ENCODE assay signal across 10 mouse cellular contexts in the genomic region with DNA sequence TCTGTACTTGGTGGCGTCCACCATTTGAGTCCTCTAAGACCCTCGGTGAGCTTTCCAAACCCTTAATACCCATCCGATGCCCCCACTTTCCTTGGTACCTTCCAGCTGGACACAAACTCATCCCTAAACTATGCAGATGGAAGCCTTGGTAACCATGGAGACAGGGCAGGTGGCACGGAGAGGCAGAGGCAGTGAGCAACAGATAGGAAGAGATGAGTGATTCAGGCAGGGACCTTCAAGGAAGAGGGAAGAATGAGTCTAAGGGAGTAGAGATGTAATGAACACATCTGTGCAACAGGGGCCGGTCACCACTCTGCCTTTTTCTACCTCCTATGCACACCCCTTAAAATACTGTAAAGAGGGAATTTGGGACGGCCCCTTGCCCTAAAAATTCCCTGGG. TPM values are rescaled to one million over a fixed set of nuclear protein-coding genes. Genes with fewer than 3 reads are reported as not detected.
DNase-seq lines count a peak whose midpoint lies in the region; ATAC-seq and TF ChIP-seq lines count a peak whose summit lies in the region.
"Had no signal": no experiment of that assay in that cellular context is flagged by ENCODE, and none has a peak within 500 bp of the region (broad histone marks: within the 10 kb centered on the region; RNA-seq: fewer than 3 reads in every experiment).

No protein-coding gene starts in this region.

- H3K36me3 ChIP-seq in kidney, embryonic 16.5 days (ENCODE audit: insufficient read depth, low read length): no peaks in the 10 kb centered on the region
- H3K36me3 ChIP-seq in hindbrain, embryonic 10.5 days: no peaks in the 10 kb centered on the region
- no peaks in the 10 kb centered on the region for H3K36me3 ChIP-seq in midbrain, postnatal 0 days (ENCODE audit: insufficient read depth, low read length)
- H3K36me3 ChIP-seq in thymus, adult 2 months (ENCODE audit: control insufficient read depth, insufficient read depth, low read length): no peaks in the 10 kb centered on the region

- peaks cover 25% of the 10 kb centered on the region for H3K27me3 ChIP-seq in kidney, embryonic 16.5 days (ENCODE audit: insufficient read depth, low read length)
- H3K27me3 ChIP-seq in hindbrain, embryonic 10.5 days (ENCODE audit: insufficient read depth, poor library complexity, severe bottlenecking): peaks cover 55% of the 10 kb centered on the region
- H3K27me3 ChIP-seq in midbrain, postnatal 0 days (ENCODE audit: insufficient read depth, low read length): no peaks in the 10 kb centered on the region
- peaks cover 35% of the 10 kb centered on the region; the same call in 1 of the 2 replicates for H3K27me3 ChIP-seq in thymus, adult 2 months (ENCODE audit: control insufficient read depth, insufficient read depth, low read length)

- intact Hi-C loops in gastrocnemius, postnatal 14 days (cut with DNase I; ENCODE audit: low total_unique reads): loop anchor here (5.0 kb wide), 1 partner anchor 37 kb away; no protein-coding TSS in a partner anchor

- ATAC-seq in kidney, embryonic 16.5 days (ENCODE audit: low FRiP score, low TSS enrichment): no peak
- no peak for ATAC-seq in midbrain, postnatal 0 days (ENCODE audit: low FRiP score)

- 29% methylated on average over 6 of the region's 6 CpGs for WGBS in kidney, embryonic 16.5 days
- 20% methylated on average over 6 of the region's 6 CpGs for WGBS in hindbrain, embryonic 10.5 days
- 21% methylated on average over 6 of the region's 6 CpGs for WGBS in midbrain, postnatal 0 days
- WGBS in thymus, adult 2 months: 57% methylated on average over 6 of the region's 6 CpGs

- no peak for TF ChIP-seq POLR2A in thymus, adult 2 months (IDR thresholded peaks at IDR 0.05; ENCODE audit: control insufficient read depth, extremely low read depth, insufficient read depth, low read length, poor library complexity)

- peak; percentile 4 for TF ChIP-seq CTCF in midbrain, postnatal 0 days (IDR thresholded peaks at IDR 0.05)
- no peak for TF ChIP-seq CTCF in thymus, adult 2 months (IDR thresholded peaks at IDR 0.05; ENCODE audit: borderline replicate concordance, control insufficient read depth, extremely low read depth, insufficient read depth, low read length, poor library complexity)

- no peak overlapping the region for H3K27ac ChIP-seq in kidney, embryonic 16.5 days (ENCODE audit: low read length)
- H3K27ac ChIP-seq in hindbrain, embryonic 10.5 days: no peak overlapping the region
- H3K27ac ChIP-seq in midbrain, postnatal 0 days (ENCODE audit: low read depth, low read length): peak overlapping the region; percentile 77
- no peak overlapping the region for H3K27ac ChIP-seq in thymus, adult 2 months (ENCODE audit: control insufficient read depth, insufficient read depth, low read length)

- no peaks in the 10 kb centered on the region for H3K9me3 ChIP-seq in kidney, embryonic 16.5 days (ENCODE audit: low read length)
- H3K9me3 ChIP-seq in hindbrain, embryonic 10.5 days: no peaks in the 10 kb centered on the region
- H3K9me3 ChIP-seq in midbrain, postnatal 0 days (ENCODE audit: low read length): no peaks in the 10 kb centered on the region

- peak overlapping the region; percentile 53; the same call in 1 of the 2 replicates for H3K4me3 ChIP-seq in kidney, embryonic 16.5 days (ENCODE audit: low read length)
- peak overlapping the region; percentile 59 for H3K4me3 ChIP-seq in hindbrain, embryonic 10.5 days
- H3K4me3 ChIP-seq in midbrain, postnatal 0 days (ENCODE audit: low read depth, low read length): peak overlapping the region; percentile 60
- no peak overlapping the region for H3K4me3 ChIP-seq in thymus, adult 2 months (ENCODE audit: control insufficient read depth, insufficient read depth, low read length)

- peaks cover 33% of the 10 kb centered on the region for H3K4me1 ChIP-seq in kidney, embryonic 16.5 days (ENCODE audit: insufficient read depth, low read length)
- peaks cover 67% of the 10 kb centered on the region for H3K4me1 ChIP-seq in hindbrain, embryonic 10.5 days (replicated peaks)
- H3K4me1 ChIP-seq in midbrain, postnatal 0 days (ENCODE audit: insufficient read depth, low read length): peaks cover 8% of the 10 kb centered on the region; the same call in 1 of the 2 replicates
- peaks cover 30% of the 10 kb centered on the region for H3K4me1 ChIP-seq in thymus, adult 2 months (replicated peaks; ENCODE audit: control insufficient read depth, insufficient read depth, low read length)

- peak overlapping the region; percentile 63; the same call in 1 of the 2 replicates for H3K9ac ChIP-seq in kidney, embryonic 16.5 days (replicated peaks; ENCODE audit: low read length)
- peak overlapping the region; percentile 81 for H3K9ac ChIP-seq in midbrain, postnatal 0 days (replicated peaks; ENCODE audit: low read length, poor library complexity, severe bottlenecking)

- no peak for DNase-seq in kidney, postnatal 25 days
- peak; percentile 78 for DNase-seq in cerebellum, adult 9-10 months
- DNase-seq in hindbrain, embryonic 10.5 days (ENCODE audit: low spot score): no peak
- DNase-seq in midbrain, postnatal 0 days (ENCODE audit: low spot score): peak; percentile 44
- DNase-seq in gastrocnemius, postnatal 14 days: no peak
- DNase-seq in thymus, adult 2 months: no peak
- no peak for DNase-seq in lung, postnatal 14 days

- H3K4me2 ChIP-seq in kidney, embryonic 16.5 days (replicated peaks; ENCODE audit: low read depth, low read length): peak overlapping the region; percentile 69; the same call in 1 of the 2 replicates
- H3K4me2 ChIP-seq in midbrain, postnatal 0 days (ENCODE audit: low read depth, low read length, poor library complexity, severe bottlenecking): peak overlapping the region; percentile 96

RNA-seq across cellular contexts. Expression of gene Ankrd34a, which starts 0.8 kb away (rescaled TPM):
- polyA plus RNA-seq in kidney, embryonic 16.5 days (2015; fragmentation: Nextera tagmentation; extraction: Ambion mirVana): 2.2 and 2.3 TPM in 2 replicates
- 0.92 and 1.5 TPM in 2 replicates for polyA plus RNA-seq in hindbrain, embryonic 10.5 days (2016; fragmentation: Nextera tagmentation; extraction: Ambion mirVana)
- 21.5 and 32.7 TPM in 2 replicates for total RNA-seq in midbrain, postnatal 0 days (2014; rRNA removed)
- 16.3 and 21.0 TPM in 2 replicates for polyA plus RNA-seq in midbrain, postnatal 0 days (2015; fragmentation: Nextera tagmentation; extraction: Ambion mirVana)
- total RNA-seq in gastrocnemius, postnatal 14 days (2021): 1 to 10 TPM in 1 of 2 experiments, under 1 TPM in 1; 0.66 to 1.9 TPM
- polyA plus RNA-seq in thymus, adult 2 months (2012; rRNA removed): 0.18 and 0.49 TPM in 2 replicates

RNA-seq across cellular contexts. Expression of gene Polr3gl, which starts 1.7 kb away (rescaled TPM):
- polyA plus RNA-seq in kidney, embryonic 16.5 days (2015; fragmentation: Nextera tagmentation; extraction: Ambion mirVana): 32.1 and 35.8 TPM in 2 replicates
- 25.3 and 29.4 TPM in 2 replicates for polyA plus RNA-seq in hindbrain, embryonic 10.5 days (2016; fragmentation: Nextera tagmentation; extraction: Ambion mirVana)
- 13.2 and 16.2 TPM in 2 replicates for total RNA-seq in midbrain, postnatal 0 days (2014; rRNA removed)
- polyA plus RNA-seq in midbrain, postnatal 0 days (2015; fragmentation: Nextera tagmentation; extraction: Ambion mirVana): 29.4 and 32.0 TPM in 2 replicates
- total RNA-seq in gastrocnemius, postnatal 14 days (2021): 10 to 100 TPM; 30.3 to 34.0 TPM
- 17.8 and 18.2 TPM in 2 replicates for polyA plus RNA-seq in thymus, adult 2 months (2012; rRNA removed)

RNA-seq across cellular contexts. Expression of gene Lix1l, which starts 5.3 kb away (rescaled TPM):
- 6.9 and 7.1 TPM in 2 replicates for polyA plus RNA-seq in kidney, embryonic 16.5 days (2015; fragmentation: Nextera tagmentation; extraction: Ambion mirVana)
- 5.4 and 5.5 TPM in 2 replicates for polyA plus RNA-seq in hindbrain, embryonic 10.5 days (2016; fragmentation: Nextera tagmentation; extraction: Ambion mirVana)
- total RNA-seq in midbrain, postnatal 0 days (2014; rRNA removed): 38.0 and 52.9 TPM in 2 replicates
- polyA plus RNA-seq in midbrain, postnatal 0 days (2015; fragmentation: Nextera tagmentation; extraction: Ambion mirVana): 3.2 TPM in 2 replicates
- 10 to 100 TPM; 13.6 to 16.4 TPM for total RNA-seq in gastrocnemius, postnatal 14 days (2021)
- 4.6 and 8.2 TPM in 2 replicates for polyA plus RNA-seq in thymus, adult 2 months (2012; rRNA removed)

RNA-seq across cellular contexts. Expression of gene Gm16253, which starts 18.9 kb away (rescaled TPM):
- polyA plus RNA-seq in kidney, embryonic 16.5 days (2015; fragmentation: Nextera tagmentation; extraction: Ambion mirVana): 1.3 TPM in 2 replicates
- 0.55 and 0.93 TPM in 2 replicates for polyA plus RNA-seq in hindbrain, embryonic 10.5 days (2016; fragmentation: Nextera tagmentation; extraction: Ambion mirVana)
- not detected in 2 replicates for total RNA-seq in midbrain, postnatal 0 days (2014; rRNA removed)
- 0.52 TPM in 1 of 2 replicates, not detected in the other for polyA plus RNA-seq in midbrain, postnatal 0 days (2015; fragmentation: Nextera tagmentation; extraction: Ambion mirVana)
- total RNA-seq in gastrocnemius, postnatal 14 days (2021): 1 to 10 TPM; 1.2 to 1.5 TPM
- polyA plus RNA-seq in thymus, adult 2 months (2012; rRNA removed): not detected in 2 replicates
- total RNA-seq: layer of hippocampus, postnatal 25 days had no signal
- polyA plus RNA-seq: small intestine, adult 2 months had no signal

RNA-seq across cellular contexts. Expression of gene Rbm8a, which starts 34.1 kb away (rescaled TPM):
- 129 and 156 TPM in 2 replicates for polyA plus RNA-seq in kidney, embryonic 16.5 days (2015; fragmentation: Nextera tagmentation; extraction: Ambion mirVana)
- polyA plus RNA-seq in hindbrain, embryonic 10.5 days (2016; fragmentation: Nextera tagmentation; extraction: Ambion mirVana): 185 and 210 TPM in 2 replicates
- total RNA-seq in midbrain, postnatal 0 days (2014; rRNA removed): 23.8 and 25.0 TPM in 2 replicates
- polyA plus RNA-seq in midbrain, postnatal 0 days (2015; fragmentation: Nextera tagmentation; extraction: Ambion mirVana): 115 and 118 TPM in 2 replicates
- total RNA-seq in gastrocnemius, postnatal 14 days (2021): 10 to 100 TPM; 36.6 to 44.1 TPM
- polyA plus RNA-seq in thymus, adult 2 months (2012; rRNA removed): 12.2 and 14.4 TPM in 2 replicates

Comparison
In these comparisons a context has a peak if more than half of its experiments do, and no peak if none do; other contexts are left out.
1. DNase-seq: peak in cerebellum, adult 9-10 months (single experiment) and midbrain, postnatal 0 days (single experiment); none in kidney, postnatal 25 days (0 of 2), hindbrain, embryonic 10.5 days (single experiment), gastrocnemius, postnatal 14 days (single experiment), thymus, adult 2 months (single experiment) and lung, postnatal 14 days (single experiment).